Mouse (Mus musculus) cortical plate, adult 2 months (tissue): ENCODE data around the gene Bcl2l12.

Source experiments
- CTCF ChIP-seq: fragments of 200-500 bp; IDR thresholded peaks from 2 replicates; pipeline ENCODE4 v1.5.1; 2011; ENCODE audit warnings: mild to moderate bottlenecking, control low read depth, low read length; ENCODE audit not compliant: insufficient read depth; ENCODE audit errors: extremely low read depth
- POLR2A ChIP-seq: fragments of 200-500 bp; IDR thresholded peaks from 2 replicates; pipeline ENCODE4 v1.6.1; 2011; ENCODE audit warnings: mild to moderate bottlenecking, low read length, control low read depth; ENCODE audit not compliant: insufficient read depth; ENCODE audit errors: extremely low read depth

DNA sequence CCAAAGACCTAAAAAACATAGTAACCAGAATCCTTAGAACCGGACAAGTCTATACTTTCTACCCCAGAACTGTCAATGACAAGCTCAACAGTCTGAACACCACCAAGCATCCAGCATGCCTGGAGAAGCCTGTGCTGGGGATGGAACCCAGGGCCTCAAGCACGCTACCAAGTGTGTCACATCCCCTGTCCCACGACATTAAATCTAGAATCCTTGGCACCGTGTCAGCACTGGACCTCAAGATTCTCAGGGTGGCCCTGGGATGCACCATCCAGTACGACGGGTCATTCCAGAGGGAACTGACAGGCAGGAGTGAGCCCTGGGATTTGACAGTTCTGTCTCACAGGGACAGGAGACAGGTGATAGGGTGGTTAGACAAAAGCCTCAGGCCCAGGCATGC is 31.5 kb upstream of the Bcl2l12 start:
- TF ChIP-seq CTCF: no peak
- no peak for TF ChIP-seq POLR2A
